Mouse (Mus musculus): ENCODE results near the gene Fance. TPM values are rescaled to one million over a fixed set of nuclear protein-coding genes. Genes with fewer than 3 reads are reported as not detected.
"Not testable (repeated sequence)": the region's sequence is repeated elsewhere in the genome, so short reads cannot be mapped to it uniquely, and the experiment has no call there.

Fance gene
- polyA plus RNA-seq, 1 experiment from 2014 or later, result 27.8 TPM

DNA sequence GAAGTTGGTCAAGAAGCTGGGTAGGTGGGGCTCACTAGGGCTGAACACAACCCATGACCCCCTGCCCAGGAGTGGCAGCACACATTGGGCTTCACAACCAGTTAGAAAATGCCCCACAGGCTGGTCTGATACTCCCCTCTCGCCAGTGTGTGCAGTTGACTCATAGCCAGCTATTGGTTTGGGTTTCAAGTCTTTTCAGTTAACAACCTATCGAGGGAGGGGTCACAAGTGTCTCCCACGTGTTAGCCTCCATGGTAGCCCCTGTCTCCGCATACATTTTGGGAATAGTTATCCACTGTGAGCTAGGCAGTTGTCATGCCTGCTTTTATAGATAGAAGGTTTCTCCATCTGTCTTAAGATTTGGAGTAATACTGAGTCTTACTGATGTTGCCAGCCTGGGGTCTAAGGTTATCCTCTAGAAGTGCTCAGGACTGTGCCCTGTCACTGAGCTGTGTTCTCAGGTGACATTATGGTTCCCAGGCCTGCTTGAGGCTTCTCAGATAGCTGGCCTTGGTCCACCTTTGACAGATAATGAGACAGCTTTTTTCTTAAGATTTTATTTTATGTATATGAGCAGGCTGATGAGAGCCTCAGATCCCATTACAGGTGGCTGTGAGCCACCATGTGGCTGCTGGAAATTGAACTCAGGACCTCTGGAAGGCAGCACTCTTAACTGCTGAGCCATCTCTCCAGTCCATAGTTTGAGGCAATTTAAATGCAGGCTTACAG is 16.3 kb downstream of the Fance start:
- WGBS, result 10% methylated on average over 4 of the region's 4 CpGs
- no peak for ATAC-seq (replicated peaks)
- peak overlapping the region; percentile 95 for H3K4me2 ChIP-seq
- peaks cover 10% of the 10 kb centered on the region for H3K36me3 ChIP-seq (replicated peaks)
- H3K9ac ChIP-seq, result peak overlapping the region; percentile 97
- no peak overlapping the region for H3K27ac ChIP-seq
- H3K4me3 ChIP-seq, result peak overlapping the region; percentile 69
- no peaks in the 10 kb centered on the region for H3K9me3 ChIP-seq
- no peaks in the 10 kb centered on the region for H3K27me3 ChIP-seq (replicated peaks)
- peaks cover 29% of the 10 kb centered on the region for H3K4me1 ChIP-seq

DNA sequence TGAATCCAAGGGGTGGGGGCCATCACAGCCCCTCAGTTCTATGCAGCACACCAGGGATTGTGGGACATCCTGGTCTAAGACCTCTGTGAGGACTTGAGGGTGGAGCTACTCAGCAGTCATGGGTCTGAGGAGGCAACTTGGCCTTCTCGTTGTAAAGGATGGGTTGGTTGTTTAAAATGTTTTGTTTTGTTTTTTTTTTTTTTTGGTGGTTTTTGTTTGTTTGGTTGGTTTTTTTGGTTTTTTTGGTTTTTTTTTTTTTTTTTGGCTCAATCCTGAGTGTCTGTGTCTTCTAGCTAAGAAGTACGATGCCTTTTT is 16.9 kb downstream of the Fance start:
- Histone ChIP-seq H3K27ac (no peak overlapping the region), H3K9me3 (no peaks in the 10 kb centered on the region), H3K27me3 (replicated peaks) (no peaks in the 10 kb centered on the region), H3K9ac (peak overlapping the region; percentile 97), H3K4me1 (peaks cover 29% of the 10 kb centered on the region), H3K4me3 (0 out of 2 replicates have a peak overlapping the region, but pooled peaks have one; percentile 69), H3K4me2 (peak overlapping the region; percentile 95), H3K36me3 (replicated peaks) (peaks cover 10% of the 10 kb centered on the region)
- ATAC-seq (replicated peaks), result no peak
- 48% methylated on average over 2 of the region's 2 CpGs for WGBS

DNA sequence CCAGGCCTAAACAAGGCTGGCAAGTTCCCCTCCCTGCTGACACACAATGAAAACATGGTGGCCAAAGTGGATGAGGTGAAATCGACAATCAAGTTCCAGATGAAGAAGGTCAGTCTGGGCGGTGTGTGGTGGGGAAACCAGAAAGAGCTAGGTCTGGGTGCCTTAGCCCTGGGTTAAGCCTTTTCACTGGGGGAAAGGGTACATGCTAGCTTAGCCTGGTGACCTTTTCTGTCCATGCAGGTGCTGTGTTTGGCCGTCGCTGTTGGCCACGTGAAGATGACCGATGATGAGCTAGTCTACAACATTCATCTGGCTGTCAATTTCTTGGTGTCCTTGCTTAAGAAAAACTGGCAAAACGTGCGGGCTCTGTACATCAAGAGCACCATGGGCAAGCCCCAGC is 17.3 kb downstream of the Fance start:
- not testable (repeated sequence) for ATAC-seq (replicated peaks); H3K4me2 ChIP-seq; H3K9me3 ChIP-seq; H3K27me3 ChIP-seq (replicated peaks); H3K27ac ChIP-seq; H3K9ac ChIP-seq; H3K4me3 ChIP-seq
- peaks cover 29% of the 10 kb centered on the region for H3K4me1 ChIP-seq
- WGBS, result 73% methylated on average over 8 of the region's 8 CpGs
- H3K36me3 ChIP-seq (replicated peaks), result peaks cover 10% of the 10 kb centered on the region

DNA sequence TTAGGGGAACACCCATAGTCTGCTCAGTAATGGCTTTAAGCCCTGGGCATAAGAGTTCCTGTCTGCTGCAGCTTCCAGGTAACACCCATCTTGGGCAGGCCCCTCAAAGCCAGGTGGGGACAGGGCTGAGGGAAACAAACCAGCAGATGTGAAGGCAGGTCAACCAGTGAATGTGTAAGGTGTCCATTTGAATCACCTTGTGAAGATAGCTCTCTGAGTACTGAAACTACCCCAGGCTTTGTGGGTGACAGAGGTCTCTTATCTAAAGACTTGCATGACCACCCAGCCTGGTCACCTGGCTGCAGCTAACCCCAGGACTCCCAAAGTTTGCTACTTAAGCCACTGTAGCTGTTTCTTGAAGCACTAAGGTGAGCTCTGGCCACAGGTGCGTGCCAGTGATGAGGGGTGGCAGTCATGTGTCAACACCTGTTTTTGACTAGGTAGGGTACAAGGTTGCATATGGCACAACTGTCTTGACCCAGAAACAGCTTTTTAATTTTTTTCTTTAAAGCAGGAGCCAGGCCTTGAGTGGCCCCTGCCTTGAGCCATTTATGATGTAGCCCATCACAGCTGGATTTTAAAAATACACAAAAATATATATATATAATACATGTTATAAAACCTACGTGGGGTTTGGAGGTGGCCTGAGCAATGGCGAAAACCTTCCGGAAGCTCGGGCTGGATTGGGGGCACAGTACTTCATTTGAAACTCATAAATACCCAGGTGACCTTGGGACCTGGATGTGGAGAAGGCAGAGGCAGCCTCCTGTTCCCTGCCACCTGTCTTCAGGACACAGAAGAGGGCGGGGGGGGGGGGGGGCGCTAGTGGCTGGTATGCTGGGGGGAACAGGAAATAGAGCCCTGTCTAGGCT is 18.2 kb downstream of the Fance start:
- Histone ChIP-seq H3K9me3 (no peaks in the 10 kb centered on the region), H3K4me3 (no peak overlapping the region), H3K4me1 (peaks cover 29% of the 10 kb centered on the region), H3K27me3 (replicated peaks) (no peaks in the 10 kb centered on the region), H3K36me3 (replicated peaks) (peaks cover 10% of the 10 kb centered on the region), H3K4me2 (no peak overlapping the region), H3K27ac (no peak overlapping the region), H3K9ac (no peak overlapping the region)
- ATAC-seq (replicated peaks), result no peak
- 38% methylated on average over 7 of the region's 7 CpGs for WGBS

DNA sequence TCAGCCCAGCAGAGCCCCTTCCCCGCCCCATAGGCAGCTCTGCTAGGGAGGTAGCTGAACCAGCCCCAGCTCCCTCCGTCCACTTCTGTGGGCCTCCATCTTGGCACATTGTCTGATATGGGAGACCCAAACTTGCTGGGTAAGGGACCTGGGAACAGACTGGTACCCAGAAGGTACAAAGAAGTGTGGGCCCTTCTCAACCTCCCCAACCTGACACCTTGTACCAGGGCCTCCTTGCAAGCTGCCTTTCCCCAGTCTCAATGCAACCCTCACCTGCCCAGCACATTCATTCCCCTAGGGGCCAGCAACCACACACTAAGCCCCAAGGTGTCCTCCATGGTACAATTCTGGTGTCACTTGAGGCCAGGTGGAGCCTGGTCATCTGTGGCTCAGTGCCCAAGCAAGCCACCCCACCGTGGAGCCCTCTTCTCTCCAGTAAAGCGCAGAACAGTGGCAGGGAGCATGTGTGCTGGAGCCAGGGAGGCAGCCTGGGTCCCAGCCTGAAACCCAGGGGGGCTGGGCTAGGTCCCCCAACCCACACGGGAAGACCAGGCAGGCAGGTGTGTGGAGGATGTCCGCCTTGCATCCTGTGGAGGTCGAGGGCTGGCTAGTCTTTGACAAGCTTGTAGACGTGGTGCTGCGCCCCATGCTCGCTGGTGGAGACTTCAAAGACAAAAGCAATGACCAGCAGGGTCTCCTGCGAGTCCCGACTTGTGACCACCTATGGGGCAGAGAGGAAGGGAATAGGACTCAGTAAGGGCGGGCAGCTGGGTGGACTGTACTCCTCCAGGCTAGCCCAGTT is 19.0 kb downstream of the Fance start:
- no peak for ATAC-seq (replicated peaks)
- H3K27ac ChIP-seq, result no peak overlapping the region
- WGBS, result 47% methylated on average over 13 of the region's 13 CpGs

DNA sequence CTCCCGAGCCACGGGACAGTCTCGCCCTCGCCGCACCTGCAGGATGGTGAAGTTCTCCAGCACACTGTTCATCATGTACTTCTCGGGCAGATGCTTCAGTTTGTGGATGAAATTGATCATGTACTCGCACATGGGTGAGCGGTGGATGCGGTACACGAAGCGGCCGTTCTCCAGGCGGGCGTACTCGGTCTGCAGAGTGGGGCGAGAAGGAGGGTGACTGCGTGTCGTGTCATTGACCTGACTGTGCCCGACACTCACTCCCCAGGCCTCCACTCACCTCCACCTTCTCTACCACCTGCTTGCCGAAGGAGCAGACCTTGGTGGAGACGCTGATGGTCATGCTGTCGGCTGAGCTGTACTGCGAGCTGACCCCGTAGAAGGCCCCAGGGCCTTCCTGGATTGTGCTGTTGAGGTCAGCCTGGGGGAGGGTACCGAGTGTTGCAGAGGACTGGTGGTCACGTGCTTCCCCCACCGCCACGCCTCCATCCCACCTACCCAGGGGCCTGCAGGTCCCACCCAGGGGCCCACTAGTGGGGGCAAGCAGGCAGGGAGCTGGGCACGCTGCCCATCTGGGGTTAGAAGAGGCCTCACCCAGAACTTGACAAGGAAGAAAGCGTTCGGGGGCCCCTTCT is 19.7 kb downstream of the Fance start:
- H3K9me3 ChIP-seq, result no peaks in the 10 kb centered on the region
- H3K27ac ChIP-seq, result no peak overlapping the region
- WGBS, result 69% methylated on average over 31 of the region's 31 CpGs
- peaks cover 20% of the 10 kb centered on the region for H3K4me1 ChIP-seq
- H3K27me3 ChIP-seq (replicated peaks), result no peaks in the 10 kb centered on the region
- no peak for ATAC-seq (replicated peaks)
- H3K36me3 ChIP-seq (replicated peaks), result peaks cover 10% of the 10 kb centered on the region
- H3K4me3 ChIP-seq, result no peak overlapping the region
- no peak overlapping the region for H3K9ac ChIP-seq
- peak overlapping the region; percentile 1; the same call in 1 of the 2 replicates for H3K4me2 ChIP-seq

More for the DNA sequence above, 19.0 kb downstream of the Fance start:
- peaks cover 27% of the 10 kb centered on the region for H3K4me1 ChIP-seq
- no peak overlapping the region for H3K4me2 ChIP-seq
- H3K9me3 ChIP-seq, result no peaks in the 10 kb centered on the region
- H3K36me3 ChIP-seq (replicated peaks), result peaks cover 10% of the 10 kb centered on the region
- no peak overlapping the region for H3K4me3 ChIP-seq
- H3K27me3 ChIP-seq (replicated peaks), result no peaks in the 10 kb centered on the region
- H3K9ac ChIP-seq, result no peak overlapping the region

DNA sequence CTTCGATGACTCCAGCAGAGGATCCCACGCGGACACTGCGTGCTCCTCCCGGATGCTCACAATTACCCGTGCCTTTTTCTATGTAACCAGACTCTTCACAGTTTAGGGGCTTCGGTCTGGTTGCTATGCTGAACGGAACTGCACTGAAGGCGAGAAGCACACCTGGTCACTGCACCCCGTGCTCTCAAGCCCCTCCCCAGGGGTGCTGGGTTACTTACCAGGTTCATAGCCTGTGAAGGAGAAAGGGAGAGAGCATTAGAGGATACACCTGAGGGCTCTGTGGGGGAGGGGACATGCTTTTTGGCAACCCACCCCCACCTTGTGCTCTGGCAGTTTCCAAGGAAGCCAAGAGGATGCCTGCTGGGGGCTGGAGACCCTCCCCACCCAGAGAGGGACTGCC is 21.9 kb downstream of the Fance start:
- no peaks in the 10 kb centered on the region for H3K27me3 ChIP-seq (replicated peaks)
- no peaks in the 10 kb centered on the region for H3K9me3 ChIP-seq
- 0 out of 2 replicates have a peak, but pooled peaks cover 5% of the 10 kb centered on the region for H3K4me1 ChIP-seq
- no peak overlapping the region for H3K9ac ChIP-seq
- H3K27ac ChIP-seq, result no peak overlapping the region
- H3K36me3 ChIP-seq (replicated peaks), result peaks cover 7% of the 10 kb centered on the region
- no peak overlapping the region for H3K4me2 ChIP-seq
- 73% methylated on average over 10 of the region's 10 CpGs for whole genome bisulfite sequencing
- no peak overlapping the region for H3K4me3 ChIP-seq
- ATAC-seq (replicated peaks), result no peak

DNA sequence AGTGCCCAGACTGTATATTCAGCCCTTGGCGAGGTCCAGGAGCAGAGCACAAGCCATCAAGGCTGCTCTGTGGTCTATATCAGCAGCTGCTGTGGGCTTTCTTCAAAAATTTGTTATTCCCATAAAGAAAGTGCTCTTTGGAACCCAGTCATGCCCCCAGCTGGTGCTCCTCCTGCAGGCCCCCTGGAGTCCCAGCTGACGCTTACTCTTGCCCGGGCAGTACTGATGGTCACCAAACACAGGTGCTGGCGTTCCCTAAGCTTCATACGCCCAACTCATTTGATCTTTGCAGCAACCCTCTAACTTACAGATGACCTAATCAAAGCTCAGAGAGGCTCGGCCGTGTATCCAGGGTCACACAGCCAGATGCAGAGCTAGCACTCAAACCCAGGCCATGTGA is 24.2 kb downstream of the Fance start:
- Histone ChIP-seq H3K4me3 (no peak overlapping the region), H3K4me2 (no peak overlapping the region), H3K9me3 (no peaks in the 10 kb centered on the region), H3K27me3 (replicated peaks) (no peaks in the 10 kb centered on the region; the same call in 1 of the 2 replicates), H3K36me3 (replicated peaks) (no peaks in the 10 kb centered on the region), H3K4me1 (peaks cover 11% of the 10 kb centered on the region), H3K9ac (no peak overlapping the region), H3K27ac (no peak overlapping the region)
- ATAC-seq (replicated peaks), result no peak
- 91% methylated on average over 7 of the region's 7 CpGs for WGBS

DNA sequence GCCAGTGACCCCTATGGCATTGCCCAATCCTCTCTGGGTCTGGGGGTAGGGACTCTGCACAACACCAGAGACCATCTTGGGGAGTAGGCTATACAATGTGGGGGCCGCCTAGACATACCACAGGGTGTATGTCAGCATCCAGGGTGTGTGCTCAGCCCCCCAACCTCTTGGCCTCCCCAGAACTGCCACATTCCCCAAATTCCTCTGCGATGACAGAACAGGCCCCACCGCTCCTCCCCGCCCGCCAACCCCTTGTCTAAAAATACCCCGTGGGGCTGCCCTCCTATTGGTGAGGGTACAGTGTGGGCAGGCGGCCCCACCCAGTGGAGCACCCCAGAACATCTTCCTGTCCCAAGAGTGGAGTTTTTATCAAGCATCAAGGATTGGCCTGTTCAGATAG is 27.3 kb downstream of the Fance start:
- H3K36me3 ChIP-seq (replicated peaks), result no peaks in the 10 kb centered on the region
- no peak overlapping the region for H3K4me3 ChIP-seq
- no peaks in the 10 kb centered on the region; the same call in 1 of the 2 replicates for H3K27me3 ChIP-seq (replicated peaks)
- 87% methylated on average over 7 of the region's 7 CpGs for WGBS
- peak; percentile 43 for ATAC-seq (replicated peaks)
- no peak overlapping the region; the same call in 1 of the 2 replicates for H3K9ac ChIP-seq
- H3K4me2 ChIP-seq, result peak overlapping the region; percentile 55
- no peak overlapping the region for H3K27ac ChIP-seq
- H3K9me3 ChIP-seq, result no peaks in the 10 kb centered on the region
- H3K4me1 ChIP-seq, result peaks cover 14% of the 10 kb centered on the region

DNA sequence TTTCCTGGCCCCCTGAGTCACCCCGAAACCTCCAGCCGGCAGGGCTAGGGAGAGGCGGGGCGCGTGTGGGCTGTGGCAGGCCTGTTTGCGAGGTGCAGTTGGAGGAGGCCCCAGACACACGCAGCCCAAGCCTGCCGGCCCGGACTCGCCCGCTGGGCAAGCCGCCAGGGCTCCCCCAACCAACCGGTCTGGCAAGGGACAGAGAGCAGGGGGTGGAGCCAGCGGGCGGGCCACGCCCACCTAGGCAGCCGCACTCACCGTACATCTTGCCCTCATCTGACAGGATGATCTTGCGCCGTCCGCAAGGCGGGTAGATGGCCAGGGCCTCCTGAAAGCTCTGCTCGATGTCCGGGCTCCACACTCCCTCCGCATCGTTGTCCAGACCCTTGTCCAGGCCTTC is 27.8 kb downstream of the Fance start:
- Histone ChIP-seq H3K4me3 (peak overlapping the region; percentile 26), H3K4me2 (peak overlapping the region; percentile 55), H3K9ac (peak overlapping the region; percentile 29), H3K4me1 (peaks cover 20% of the 10 kb centered on the region), H3K27ac (no peak overlapping the region), H3K27me3 (replicated peaks) (no peaks in the 10 kb centered on the region; the same call in 1 of the 2 replicates), H3K9me3 (no peaks in the 10 kb centered on the region), H3K36me3 (replicated peaks) (no peaks in the 10 kb centered on the region)
- 8% methylated on average over 26 of the region's 26 CpGs for WGBS
- peak; percentile 66 for ATAC-seq (replicated peaks)

DNA sequence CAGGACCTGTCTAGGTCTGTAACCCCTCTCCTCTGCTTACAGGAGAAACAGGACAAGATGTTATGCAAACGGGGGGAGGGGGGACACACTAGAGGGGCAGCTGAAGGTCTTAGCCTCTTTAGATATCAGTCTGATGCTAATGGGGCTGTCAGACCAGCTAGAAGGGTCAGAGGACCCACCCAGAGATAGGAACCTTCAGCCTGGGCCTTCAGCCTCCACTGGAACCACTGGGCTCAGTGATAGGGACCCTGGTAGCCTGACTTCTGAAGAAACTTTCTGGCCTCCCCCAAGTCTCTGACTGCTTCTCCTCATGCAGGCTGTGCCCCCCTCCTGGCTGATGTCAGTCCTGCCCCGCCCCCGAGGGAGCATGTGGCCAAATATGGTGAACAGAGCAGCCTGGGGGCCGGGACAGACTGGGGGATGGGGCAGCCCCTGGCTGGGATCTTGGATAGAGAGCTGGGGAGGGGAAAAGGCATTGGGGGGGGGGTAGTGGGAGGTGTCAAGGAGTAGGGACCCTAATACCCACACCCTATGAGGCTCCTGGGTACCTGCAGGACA is 30.8 kb downstream of the Fance start:
- Histone ChIP-seq H3K27me3 (replicated peaks) (peaks cover 4% of the 10 kb centered on the region; the same call in 1 of the 2 replicates), H3K36me3 (replicated peaks) (no peaks in the 10 kb centered on the region), H3K4me3 (no peak overlapping the region), H3K27ac (no peak overlapping the region), H3K9ac (no peak overlapping the region), H3K9me3 (no peaks in the 10 kb centered on the region), H3K4me1 (peaks cover 20% of the 10 kb centered on the region), H3K4me2 (no peak overlapping the region)
- WGBS, result 39% methylated on average over 4 of the region's 4 CpGs
- no peak for ATAC-seq (replicated peaks)

Measured in midbrain, embryonic 15.5 days (tissue).